Mouse (Mus musculus) midbrain, embryonic 16.5 days (tissue): ENCODE measurements around the gene Dnm3. TPM values are rescaled to one million over a fixed set of nuclear protein-coding genes. Genes with fewer than 3 reads are reported as not detected.

Source experiments
- ATAC-seq: fragments of 200-750 bp; cut with Nextera tagmentation; 2 replicates; pipeline ENCODE4 v1.8.0; 2017; ENCODE audit warnings: moderate TSS enrichment
- H3K27ac ChIP-seq: fragments of 300-500 bp; sonication (generic); 2 replicates; pipeline ENCODE4 v1.5.1; 2014; ENCODE audit warnings: mild to moderate bottlenecking, low read length, mixed read lengths
- H3K27me3 ChIP-seq: fragments of 300-500 bp; sonication (generic); 2 replicates; pipeline ENCODE4 v1.6.1; 2014; ENCODE audit warnings: low read depth, low read length, mixed read lengths; ENCODE audit not compliant: control insufficient read depth, insufficient read depth
- H3K36me3 ChIP-seq: fragments of 300-500 bp; sonication (generic); 2 replicates; pipeline ENCODE4 v1.6.1; 2014; ENCODE audit warnings: mild to moderate bottlenecking, low read length, moderate library complexity, mixed read lengths; ENCODE audit not compliant: control insufficient read depth, insufficient read depth
- H3K4me1 ChIP-seq: fragments of 300-500 bp; sonication (generic); 2 replicates; pipeline ENCODE4 v1.6.1; 2014; ENCODE audit warnings: mild to moderate bottlenecking, low read length, mixed read lengths; ENCODE audit not compliant: control insufficient read depth, insufficient read depth
- H3K4me2 ChIP-seq: fragments of 300-500 bp; sonication (generic); 2 replicates; pipeline ENCODE4 v1.6.1; 2014; ENCODE audit warnings: mild to moderate bottlenecking, low read length, mixed read lengths
- H3K4me3 ChIP-seq: fragments of 300-500 bp; sonication (generic); 2 replicates; pipeline ENCODE4 v1.5.1; 2014; ENCODE audit warnings: low read depth, mild to moderate bottlenecking, low read length, moderate library complexity, mixed read lengths
- H3K9ac ChIP-seq: fragments of 300-500 bp; sonication (generic); 2 replicates; pipeline ENCODE4 v1.6.1; 2014; ENCODE audit warnings: low read depth, low read length, mixed read lengths
- H3K9me3 ChIP-seq: fragments of 300-500 bp; sonication (generic); replicated peaks from 2 replicates; pipeline ENCODE4 v1.6.1; 2014; ENCODE audit warnings: mild to moderate bottlenecking, low read length, mixed read lengths; ENCODE audit not compliant: control insufficient read depth, poor library complexity, severe bottlenecking
- WGBS: fragments of 180-500 bp; shearing (Covaris S2); extraction: QIAGEN DNeasy Blood & Tissue Kit; methylation state at CpG from one replicate; pipeline ENCODE4 v1.1.7; 2014; 5-methylcytosine and 5-hydroxymethylcytosine counted together
- polyA plus RNA-seq: library from polyadenylated mRNA; unstranded; fragments of >200 nt; fragmentation: Nextera tagmentation; extraction: Ambion mirVana; gene quantifications from 2 replicates; pipeline ENCODE4 v1.2.1, GENCODE M21; 2015

Gene Dnm3
- polyA plus RNA-seq, 1 experiment from 2014 or later: 69.4 TPM

- Histone ChIP-seq H3K27ac (no peak overlapping the region), H3K9ac (no peak overlapping the region), H3K4me2 (no peak overlapping the region), H3K9me3 (no peaks in the 10 kb centered on the region), H3K4me3 (no peak overlapping the region), H3K27me3 (no peaks in the 10 kb centered on the region), H3K4me1 (peaks cover 6% of the 10 kb centered on the region), H3K36me3 (no peaks in the 10 kb centered on the region)
- 92% methylated on average over 6 of the region's 6 CpGs for WGBS
- ATAC-seq: no peak
Observed at GRCm38 (mm10) chr1:162018601-162018977, 459.2 kb downstream of the Dnm3 start.

GRCm38 (mm10) chr1:162017975-162018600 is 459.7 kb downstream of the Dnm3 start:
- no peak for ATAC-seq
- 93% methylated on average over 13 of the region's 13 CpGs for WGBS
- peaks cover 6% of the 10 kb centered on the region for H3K4me1 ChIP-seq
- no peak overlapping the region for H3K4me2 ChIP-seq
- no peak overlapping the region for H3K27ac ChIP-seq
- no peaks in the 10 kb centered on the region for H3K27me3 ChIP-seq
- H3K9me3 ChIP-seq: no peaks in the 10 kb centered on the region
- no peaks in the 10 kb centered on the region for H3K36me3 ChIP-seq
- no peak overlapping the region for H3K9ac ChIP-seq
- no peak overlapping the region for H3K4me3 ChIP-seq

DNA sequence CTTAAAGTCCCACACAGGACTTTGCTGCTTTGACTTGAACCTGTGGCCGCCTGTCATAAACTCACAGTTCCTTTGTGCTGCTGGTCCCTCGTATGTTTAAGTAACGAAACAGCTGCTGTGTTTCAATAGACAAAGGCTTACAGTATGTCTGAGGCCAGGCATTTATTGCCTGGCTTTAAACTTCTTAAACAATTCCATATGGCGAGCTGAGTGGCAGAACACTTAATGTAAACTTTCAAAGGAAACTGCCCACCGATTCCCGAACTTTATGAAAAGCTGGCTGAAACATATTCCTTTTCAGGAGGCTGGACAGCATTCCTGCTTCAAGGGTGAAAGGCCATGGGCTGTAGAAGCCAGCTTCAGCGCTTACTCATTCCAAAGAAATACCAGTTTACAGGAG is 460.9 kb downstream of the Dnm3 start:
- Histone ChIP-seq H3K36me3 (no peaks in the 10 kb centered on the region), H3K27ac (no peak overlapping the region), H3K9me3 (no peaks in the 10 kb centered on the region), H3K27me3 (no peaks in the 10 kb centered on the region), H3K4me2 (no peak overlapping the region), H3K4me3 (no peak overlapping the region), H3K4me1 (peaks cover 6% of the 10 kb centered on the region), H3K9ac (no peak overlapping the region)
- no peak for ATAC-seq
- 68% methylated on average over 7 of the region's 7 CpGs for WGBS

GRCm38 (mm10) chr1:162015247-162015862 is 462.5 kb downstream of the Dnm3 start:
- ATAC-seq: no peak
- 70% methylated on average over 8 of the region's 8 CpGs for WGBS
- H3K9me3 ChIP-seq: no peaks in the 10 kb centered on the region

GRCm38 (mm10) chr1:162013561-162013960 is 464.3 kb downstream of the Dnm3 start:
- 84% methylated on average over 4 of the region's 4 CpGs for WGBS
- peaks cover 8% of the 10 kb centered on the region; the same call in 1 of the 2 replicates for H3K36me3 ChIP-seq
- no peak overlapping the region for H3K4me3 ChIP-seq
- H3K27ac ChIP-seq: no peak overlapping the region
- no peak overlapping the region for H3K9ac ChIP-seq
- no peak overlapping the region for H3K4me2 ChIP-seq
- H3K27me3 ChIP-seq: no peaks in the 10 kb centered on the region
- H3K4me1 ChIP-seq: peaks cover 4% of the 10 kb centered on the region
- no peak for ATAC-seq
- no peaks in the 10 kb centered on the region for H3K9me3 ChIP-seq

More at GRCm38 (mm10) chr1:162015247-162015862, 462.5 kb downstream of the Dnm3 start:
- H3K27ac ChIP-seq: no peak overlapping the region
- H3K36me3 ChIP-seq: peaks cover 3% of the 10 kb centered on the region; the same call in 1 of the 2 replicates
- no peak overlapping the region for H3K4me3 ChIP-seq
- H3K4me1 ChIP-seq: no peaks in the 10 kb centered on the region
- H3K4me2 ChIP-seq: no peak overlapping the region
- H3K9ac ChIP-seq: no peak overlapping the region
- H3K27me3 ChIP-seq: no peaks in the 10 kb centered on the region

DNA sequence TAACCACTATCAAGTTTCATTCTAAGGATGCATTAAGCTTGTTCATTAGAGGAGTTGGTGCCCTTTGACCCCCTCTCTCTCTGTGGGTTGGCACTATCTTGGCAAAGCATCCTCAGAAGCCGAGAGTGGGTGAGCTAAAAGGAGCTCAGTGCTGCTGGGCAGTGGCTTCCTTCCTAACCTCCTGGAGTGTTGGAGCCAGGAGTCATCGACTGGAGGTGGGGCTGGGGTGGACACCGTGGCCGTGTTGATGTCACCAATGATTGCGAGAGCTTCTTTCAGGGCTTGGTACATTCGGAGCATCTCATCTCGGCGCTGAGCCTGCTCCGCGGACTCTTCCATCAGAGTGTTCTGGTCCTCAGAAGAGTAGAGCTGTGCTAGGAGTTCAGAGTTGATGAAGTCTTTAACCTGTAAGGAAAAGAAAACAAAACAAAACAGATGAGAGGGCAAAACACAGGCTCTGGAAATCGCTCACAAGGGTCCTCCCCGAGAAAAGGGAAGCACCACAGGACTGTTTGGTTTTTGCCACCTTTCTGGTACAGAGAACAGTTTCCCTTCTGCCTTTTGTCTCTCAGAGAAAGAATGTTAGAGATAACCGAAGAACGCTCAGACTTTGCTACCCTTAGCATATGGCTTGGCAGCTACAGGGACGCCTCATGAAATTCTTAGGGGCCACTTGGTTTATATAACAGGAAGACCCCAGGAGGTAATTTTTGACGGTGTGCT is 466.1 kb downstream of the Dnm3 start:
- 84% methylated on average over 16 of the region's 16 CpGs for WGBS
- H3K27ac ChIP-seq: no peak overlapping the region

GRCm38 (mm10) chr1:162009086-162009485 is 468.7 kb downstream of the Dnm3 start:
- H3K27me3 ChIP-seq: no peaks in the 10 kb centered on the region
- no peak overlapping the region for H3K4me2 ChIP-seq
- peaks cover 8% of the 10 kb centered on the region; the same call in 1 of the 2 replicates for H3K36me3 ChIP-seq
- WGBS: 69% methylated on average over 8 of the region's 8 CpGs
- H3K4me3 ChIP-seq: no peak overlapping the region
- H3K9ac ChIP-seq: no peak overlapping the region
- H3K27ac ChIP-seq: no peak overlapping the region
- H3K9me3 ChIP-seq: no peaks in the 10 kb centered on the region
- ATAC-seq: no peak
- H3K4me1 ChIP-seq: peaks cover 5% of the 10 kb centered on the region

More for the DNA sequence above, 466.1 kb downstream of the Dnm3 start:
- Histone ChIP-seq H3K27me3 (no peaks in the 10 kb centered on the region), H3K4me2 (no peak overlapping the region), H3K9ac (no peak overlapping the region), H3K9me3 (no peaks in the 10 kb centered on the region), H3K36me3 (peaks cover 8% of the 10 kb centered on the region; the same call in 1 of the 2 replicates), H3K4me3 (no peak overlapping the region), H3K4me1 (peaks cover 5% of the 10 kb centered on the region)
- no peak for ATAC-seq

DNA sequence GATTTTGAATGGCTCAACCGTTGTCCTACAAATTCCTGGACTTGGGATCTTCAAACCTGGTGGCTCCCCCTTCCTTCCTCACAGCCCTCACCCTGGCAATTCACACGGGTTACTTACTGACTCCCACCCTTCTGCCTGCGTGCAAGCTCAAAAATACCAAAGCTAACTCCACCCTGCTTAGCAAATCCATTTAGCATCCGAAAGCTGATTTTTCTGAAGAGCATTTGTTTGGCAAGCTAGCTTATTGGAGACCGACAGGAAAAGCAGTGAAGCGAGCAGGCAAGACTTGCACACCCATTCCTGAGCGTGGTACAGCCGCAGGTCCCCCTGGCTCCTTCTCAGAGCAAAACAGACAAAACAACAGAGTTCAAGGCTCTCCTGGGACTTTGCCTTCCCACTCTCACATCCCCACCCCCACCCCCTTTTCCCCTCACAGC is 469.2 kb downstream of the Dnm3 start:
- Histone ChIP-seq H3K4me1 (peaks cover 5% of the 10 kb centered on the region), H3K4me2 (no peak overlapping the region), H3K4me3 (no peak overlapping the region), H3K36me3 (peaks cover 8% of the 10 kb centered on the region; the same call in 1 of the 2 replicates), H3K9ac (no peak overlapping the region), H3K9me3 (no peaks in the 10 kb centered on the region), H3K27ac (peak overlapping the region; percentile 50; the same call in 1 of the 2 replicates), H3K27me3 (no peaks in the 10 kb centered on the region)
- no peak for ATAC-seq
- 29% methylated on average over 8 of the region's 8 CpGs for WGBS

DNA sequence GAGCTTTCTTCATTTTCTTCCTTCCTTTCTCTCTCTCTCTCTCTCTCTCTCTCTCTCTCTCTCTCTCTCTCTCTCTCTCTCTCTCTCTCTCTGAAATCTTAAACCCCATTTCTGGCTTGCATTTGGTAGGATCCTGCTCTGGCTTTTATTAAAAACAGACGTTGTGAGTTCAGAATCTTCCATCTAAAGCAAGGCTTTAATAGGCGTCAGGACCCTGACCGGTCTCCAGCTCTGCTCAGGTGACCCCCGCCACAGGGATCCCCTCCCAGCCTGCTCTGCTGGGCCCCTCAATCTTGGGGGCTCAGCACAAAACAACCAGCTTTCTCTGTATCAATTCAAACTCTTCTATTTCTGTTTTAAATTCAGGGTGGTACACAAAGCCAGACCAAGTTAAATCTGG is 469.6 kb downstream of the Dnm3 start:
- Histone ChIP-seq H3K9ac (no peak overlapping the region), H3K4me3 (no peak overlapping the region), H3K27ac (peak overlapping the region; percentile 50; the same call in 1 of the 2 replicates), H3K4me2 (no peak overlapping the region), H3K36me3 (peaks cover 8% of the 10 kb centered on the region; the same call in 1 of the 2 replicates), H3K4me1 (peaks cover 5% of the 10 kb centered on the region), H3K27me3 (no peaks in the 10 kb centered on the region), H3K9me3 (no peaks in the 10 kb centered on the region)
- no peak for ATAC-seq
- WGBS: 71% methylated on average over 4 of the region's 4 CpGs
